ENCODE assay signal across 8 mouse cellular contexts in the genomic region with DNA sequence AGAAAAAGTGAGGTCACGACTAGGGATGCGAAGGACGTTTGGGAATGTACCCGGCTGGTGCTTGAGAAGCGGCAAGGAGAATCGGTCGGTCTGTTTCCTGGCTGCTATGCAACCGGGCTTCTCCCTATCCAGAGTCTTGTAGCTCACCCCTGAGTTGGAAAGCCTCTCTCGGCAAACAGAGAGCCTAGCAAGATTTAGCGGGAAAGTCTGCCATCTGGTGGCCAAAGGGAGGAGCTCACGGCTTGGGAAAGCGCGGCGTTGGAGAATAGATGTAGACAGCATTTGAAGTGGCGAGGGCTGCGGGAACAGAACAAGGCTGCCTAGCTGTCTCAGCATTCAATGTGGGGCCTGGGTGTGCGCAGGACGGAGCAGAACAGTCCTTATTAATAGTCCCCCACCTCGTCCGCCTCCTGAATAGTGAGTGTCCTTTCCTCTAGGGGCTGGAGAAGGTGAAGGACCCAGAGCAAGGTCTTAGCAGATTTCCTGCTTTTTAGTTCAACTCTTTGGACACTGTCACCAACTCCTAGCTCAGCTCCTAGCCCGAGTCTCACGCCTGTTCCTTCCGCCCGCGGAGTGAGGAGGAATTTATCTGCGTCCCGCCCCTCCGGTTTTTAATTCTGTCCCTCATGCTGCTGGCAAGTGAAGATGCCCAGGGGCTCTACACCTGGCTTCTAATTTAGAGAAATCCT. TPM values are rescaled to one million over a fixed set of nuclear protein-coding genes. Genes with fewer than 3 reads are reported as not detected.
DNase-seq lines count a peak whose midpoint lies in the region; ATAC-seq lines count a peak whose summit lies in the region.

No protein-coding gene starts in this region.

- no peaks in the 10 kb centered on the region for H3K36me3 ChIP-seq in megakaryocyte, embryonic 14.5 days (replicated peaks; ENCODE audit: low read length)

- DNase-seq in adipocyte (ENCODE audit: low spot score): peak; percentile 94
- DNase-seq in cerebellum, postnatal 4 days (ENCODE audit: low spot score in 2 of 2): peak; percentile 91 to 94
- DNase-seq in gastrocnemius, postnatal 10 days: peak; percentile 80
- DNase-seq in induced T-regulatory cell, adult 2 months (ENCODE audit: low read depth): peak; percentile 76
- peak; percentile 80 to 94 for DNase-seq in left cerebral cortex, adult 8-10 months (ENCODE audit: low spot score in 2 of 2)
- DNase-seq in right cerebral cortex, postnatal 25 days: peak; percentile 92

- no peak; the same call in 1 of the 2 replicates for ATAC-seq in monocyte, adult 5-6 weeks (replicated peaks; ENCODE audit: insufficient number of reproducible peaks, low FRiP score, low TSS enrichment, poor library complexity, severe bottlenecking)

- H3K9me3 ChIP-seq in megakaryocyte, embryonic 14.5 days: no peaks in the 10 kb centered on the region

- peaks cover 12% of the 10 kb centered on the region for H3K4me1 ChIP-seq in megakaryocyte, embryonic 14.5 days

- H3K4me3 ChIP-seq in megakaryocyte, embryonic 14.5 days (replicated peaks): peak overlapping the region; percentile 64

- peaks cover 22% of the 10 kb centered on the region for H3K27me3 ChIP-seq in megakaryocyte, embryonic 14.5 days (replicated peaks)

RNA-seq across cellular contexts. Expression of a gene that starts 21.1 kb away (rescaled TPM):
- total RNA-seq in gastrocnemius, postnatal 10 days (2021): under 1 TPM; 0.47 to 0.52 TPM
- 100 to 1,000 TPM in 3 of 4 experiments, 10 to 100 TPM in 1; 95.1 to 109 (median 101) TPM for total RNA-seq in left cerebral cortex, adult 8-10 months (2022)
- not detected in 2 replicates for polyA plus RNA-seq in megakaryocyte, embryonic 14.5 days (2012; ENCODE audit: insufficient read depth, low replicate concordance)
- total RNA-seq in monocyte, adult 5-6 weeks (2017): 0.19 TPM in 1 of 3 replicates, not detected in the others

Comparison
In these comparisons a context has a peak if more than half of its experiments do, and no peak if none do; other contexts are left out.
1. RNA of a gene that starts 21.1 kb away (total RNA-seq): 95.1 to 109 TPM in left cerebral cortex, adult 8-10 months; 0.47 to 0.52 TPM in gastrocnemius, postnatal 10 days and 0.19 TPM in monocyte, adult 5-6 weeks; every median in the first group is over 10 times any median in the second.
2. Peak in every context shown above with its lines, with median percentiles within 50 percentile points of each other: DNase-seq.